Mouse (Mus musculus): ENCODE measurements at regions not wholly inside any gene's neighbourhood (a gene's known extent, or its start where the extent isn't known, plus 50 kb on each side); places are given as distances from the start of the nearest gene placed in this dataset.

DNA sequence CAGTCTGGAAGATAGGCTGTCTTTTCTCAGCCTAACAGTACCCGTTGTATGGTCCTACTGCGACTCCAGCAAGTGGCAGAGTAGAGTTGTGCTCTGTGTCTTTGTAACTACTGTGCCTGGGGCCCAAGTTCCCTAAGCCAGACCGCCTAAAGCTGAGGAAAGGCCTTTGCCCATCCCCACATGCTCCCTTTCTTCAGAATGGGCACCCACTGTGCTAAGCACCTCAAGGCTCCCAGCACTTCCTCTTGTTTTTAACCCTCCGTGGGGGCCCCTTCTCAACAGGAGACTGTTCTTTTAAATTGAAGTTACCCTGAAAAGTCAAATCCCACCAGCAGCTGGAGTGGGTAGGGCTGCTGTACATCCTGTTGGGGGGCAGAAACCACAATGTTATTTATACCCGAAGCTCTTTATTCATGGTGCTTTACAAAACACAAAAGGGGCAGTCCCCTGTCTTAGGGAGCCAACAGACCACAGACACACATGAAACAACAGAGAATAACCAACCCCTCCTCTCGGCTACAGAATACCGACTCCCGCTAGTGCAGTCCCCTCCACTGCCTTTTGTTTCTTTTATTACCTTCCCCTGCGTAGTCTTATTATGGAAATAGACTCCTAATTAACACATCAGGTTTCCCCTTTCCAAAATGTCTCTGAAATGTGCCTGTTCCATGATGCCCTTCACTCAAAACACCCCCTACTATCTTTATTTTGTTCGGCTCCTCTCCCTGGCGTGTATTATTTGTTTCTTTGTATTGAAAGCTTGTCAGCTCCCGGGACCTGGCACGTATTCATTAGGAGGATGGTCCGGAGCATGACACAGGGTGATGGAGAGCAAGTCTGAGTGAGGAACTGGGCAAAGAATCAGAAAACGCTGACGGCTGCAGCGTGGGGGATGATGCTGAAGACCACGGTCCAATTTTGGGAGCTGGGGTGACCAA lies 77.1 kb upstream of the Foxn3 start:
- TF ChIP-seq CTCF (IDR thresholded peaks at IDR 0.05; ENCODE audit: control insufficient read depth, insufficient read depth, insufficient read length) (no peak), MAX (IDR thresholded peaks at IDR 0.05) (no peak), CEBPB (IDR thresholded peaks at IDR 0.05; ENCODE audit: low read depth) (no peak)

All from C2C12 (cell line).